Mouse (Mus musculus) intestine, embryonic 15.5 days (tissue): ENCODE results near the gene Rel. TPM values are rescaled to one million over a fixed set of nuclear protein-coding genes. Genes with fewer than 3 reads are reported as not detected.
A peak's percentile ranks its signal among the peaks of the same experiment; 100 is the strongest.
"Not testable (repeated sequence)": the region's sequence is repeated elsewhere in the genome, so short reads cannot be mapped to it uniquely, and the experiment has no call there.

Experiments
- ATAC-seq: fragments of 200-750 bp; cut with Nextera tagmentation; 2 replicates; pipeline ENCODE4 v1.8.0; 2017; ENCODE audit warnings: moderate TSS enrichment, moderate library complexity
- H3K27ac ChIP-seq: fragments of 300-500 bp; sonication (generic); 2 replicates; pipeline ENCODE4 v1.5.1; 2015; ENCODE audit warnings: mild to moderate bottlenecking, inconsistent platforms
- H3K27me3 ChIP-seq: fragments of 300-500 bp; sonication (generic); replicated peaks from 2 replicates; pipeline ENCODE4 v1.6.1; 2015; ENCODE audit warnings: inconsistent platforms
- H3K36me3 ChIP-seq: fragments of 300-500 bp; sonication (generic); 2 replicates; pipeline ENCODE4 v1.6.1; 2015; ENCODE audit warnings: inconsistent platforms
- H3K4me1 ChIP-seq: fragments of 300-500 bp; sonication (generic); replicated peaks from 2 replicates; pipeline ENCODE4 v1.6.1; 2015; ENCODE audit warnings: inconsistent platforms
- H3K4me2 ChIP-seq: fragments of 300-500 bp; sonication (generic); replicated peaks from 2 replicates; pipeline ENCODE4 v1.6.1; 2015; ENCODE audit warnings: mild to moderate bottlenecking, inconsistent platforms
- H3K4me3 ChIP-seq: fragments of 300-500 bp; sonication (generic); replicated peaks from 2 replicates; pipeline ENCODE4 v1.5.1; 2015; ENCODE audit warnings: inconsistent platforms
- H3K9ac ChIP-seq: fragments of 300-500 bp; sonication (generic); 2 replicates; pipeline ENCODE4 v1.6.1; 2015; ENCODE audit warnings: inconsistent platforms
- H3K9me3 ChIP-seq: fragments of 300-500 bp; sonication (generic); 2 replicates; pipeline ENCODE4 v1.6.1; 2016; ENCODE audit warnings: inconsistent platforms
- WGBS: fragments of 180-500 bp; shearing (Covaris S2); methylation state at CpG from one replicate; pipeline ENCODE4 v1.1.7; 2015; 5-methylcytosine and 5-hydroxymethylcytosine counted together
- polyA plus RNA-seq: library from polyadenylated mRNA; unstranded; fragments of >200 nt; fragmentation: Nextera tagmentation; extraction: Ambion mirVana; gene quantifications from 2 replicates; pipeline ENCODE4 v1.2.1, GENCODE M21; 2015

Gene Rel
- polyA plus RNA-seq, 1 experiment from 2014 or later, result 0.80 TPM

GRCm38 (mm10) chr11:23770510-23770759 lies 335 bp downstream of the Rel start:
- Histone ChIP-seq H3K4me1 (no peaks in the 10 kb centered on the region), H3K27ac (peak overlapping the region; percentile 97), H3K9ac (peak overlapping the region; percentile 74), H3K27me3 (no peaks in the 10 kb centered on the region), H3K4me2 (peak overlapping the region; percentile 74), H3K4me3 (peak overlapping the region; percentile 76), H3K9me3 (no peaks in the 10 kb centered on the region), H3K36me3 (no peaks in the 10 kb centered on the region)
- ATAC-seq, result no peak; the same call in 1 of the 2 replicates
- under 1% methylated on average over 24 of the region's 24 CpGs for WGBS

DNA sequence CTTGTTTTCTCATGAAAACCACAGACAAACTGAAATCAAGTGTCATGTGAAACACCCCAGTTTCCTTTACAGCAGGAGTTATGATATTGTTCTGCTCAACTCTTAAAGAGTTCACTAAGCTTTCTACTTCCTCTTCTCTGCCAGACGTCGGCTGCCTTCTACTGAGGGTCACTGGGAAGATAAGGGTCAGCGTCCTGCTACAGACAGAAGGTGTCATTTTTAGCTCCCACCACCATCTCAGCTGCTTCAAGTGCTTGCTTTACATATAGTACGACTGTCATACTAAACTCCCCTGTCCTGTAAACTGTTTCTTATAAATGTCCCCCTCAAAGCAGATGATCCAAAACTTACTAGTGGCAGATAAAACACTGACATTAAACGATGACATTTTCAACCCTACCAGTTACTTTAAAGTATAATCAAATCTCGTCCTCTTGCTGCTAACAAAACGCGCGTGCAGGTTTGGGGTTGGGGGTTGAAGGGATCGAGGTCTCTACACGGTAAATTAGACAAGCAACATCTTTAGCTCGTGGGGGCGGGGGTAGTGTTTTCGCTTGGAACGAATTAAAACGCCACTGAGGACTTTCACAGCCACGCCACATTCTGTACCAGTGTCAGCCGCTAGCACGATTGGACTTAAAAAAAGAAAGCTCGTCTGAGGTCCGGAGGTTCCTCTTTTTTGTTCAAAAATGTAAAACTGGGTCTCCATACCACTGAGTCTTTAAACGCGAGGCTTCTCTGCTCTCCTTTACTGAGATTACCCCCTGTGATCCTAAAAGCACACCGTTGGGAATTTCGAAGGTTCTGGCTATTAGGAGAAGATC lies 872 bp downstream of the Rel start:
- Histone ChIP-seq H3K9ac (peak overlapping the region; percentile 74), H3K4me3 (peak overlapping the region; percentile 76), H3K4me2 (peak overlapping the region; percentile 74), H3K4me1 (no peaks in the 10 kb centered on the region), H3K36me3 (no peaks in the 10 kb centered on the region), H3K27me3 (no peaks in the 10 kb centered on the region), H3K9me3 (no peaks in the 10 kb centered on the region), H3K27ac (peak overlapping the region; percentile 97)
- ATAC-seq, result peak; percentile 1
- under 1% methylated on average over 25 of the region's 25 CpGs for WGBS

- ATAC-seq, result no peak
Observed at GRCm38 (mm10) chr11:23769033-23769432, 1.7 kb downstream of the Rel start.

DNA sequence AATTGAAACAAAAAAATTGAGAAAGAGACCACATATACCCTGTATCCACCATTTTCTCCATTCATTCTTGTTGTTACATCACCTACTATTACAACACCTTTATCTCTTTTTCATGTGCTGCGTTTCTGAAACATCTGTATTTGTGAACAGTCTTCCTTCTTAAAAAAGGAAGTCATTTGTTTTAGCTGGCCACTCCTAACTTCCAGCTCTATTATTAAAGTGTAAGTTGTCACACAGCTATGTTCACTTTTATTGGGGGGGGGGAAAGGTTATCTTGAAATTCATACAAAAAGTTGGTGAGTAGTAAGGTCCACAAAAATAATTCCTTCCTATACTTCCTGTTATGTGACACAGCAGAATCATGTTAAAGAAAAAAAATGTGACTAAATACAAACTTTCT lies 2.8 kb downstream of the Rel start:
- H3K9ac ChIP-seq, result no peak overlapping the region
- WGBS, result 60% methylated on average over 1 of the region's 1 CpGs

More at GRCm38 (mm10) chr11:23769033-23769432, 1.7 kb downstream of the Rel start:
- H3K4me3 ChIP-seq, result no peak overlapping the region
- no peak overlapping the region for H3K27ac ChIP-seq
- H3K9me3 ChIP-seq, result no peaks in the 10 kb centered on the region
- no peak overlapping the region for H3K4me2 ChIP-seq
- H3K9ac ChIP-seq, result no peak overlapping the region
- no peaks in the 10 kb centered on the region for H3K27me3 ChIP-seq
- no peaks in the 10 kb centered on the region for H3K36me3 ChIP-seq
- H3K4me1 ChIP-seq, result no peaks in the 10 kb centered on the region

DNA sequence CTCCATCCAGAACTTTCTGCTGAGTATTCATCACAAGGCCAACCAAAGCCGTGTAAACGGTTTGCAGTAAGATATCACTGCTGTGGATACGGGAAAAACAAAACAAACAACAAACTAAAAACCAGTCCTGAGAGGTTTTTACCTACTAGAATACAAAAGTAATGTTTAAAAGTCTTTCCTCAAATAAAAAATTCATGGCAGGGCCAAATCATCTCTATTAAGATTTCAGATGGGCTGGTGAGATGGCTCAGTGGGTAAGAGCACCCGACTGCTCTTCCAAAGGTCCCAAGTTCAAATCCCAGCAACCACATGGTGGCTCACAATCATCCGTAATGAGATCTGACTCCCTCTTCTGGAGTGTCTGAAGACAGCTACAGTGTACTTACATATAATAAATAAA lies 3.4 kb downstream of the Rel start:
- not testable (repeated sequence) for H3K9me3 ChIP-seq, H3K36me3 ChIP-seq, H3K27me3 ChIP-seq, H3K4me1 ChIP-seq, H3K27ac ChIP-seq, H3K9ac ChIP-seq, ATAC-seq, H3K4me3 ChIP-seq, H3K4me2 ChIP-seq
- 88% methylated on average over 5 of the region's 5 CpGs for WGBS

More for the DNA sequence above, 2.8 kb downstream of the Rel start:
- H3K36me3 ChIP-seq, result no peaks in the 10 kb centered on the region
- H3K9me3 ChIP-seq, result no peaks in the 10 kb centered on the region
- no peak for ATAC-seq
- H3K4me1 ChIP-seq, result no peaks in the 10 kb centered on the region
- H3K27me3 ChIP-seq, result no peaks in the 10 kb centered on the region
- H3K4me2 ChIP-seq, result no peak overlapping the region
- H3K4me3 ChIP-seq, result no peak overlapping the region
- no peak overlapping the region for H3K27ac ChIP-seq

GRCm38 (mm10) chr11:23762635-23763034 lies 8.1 kb downstream of the Rel start:
- H3K9ac ChIP-seq, result no peak overlapping the region
- H3K36me3 ChIP-seq, result no peaks in the 10 kb centered on the region
- H3K27ac ChIP-seq, result no peak overlapping the region
- H3K4me3 ChIP-seq, result no peak overlapping the region
- no peaks in the 10 kb centered on the region for H3K27me3 ChIP-seq
- 90% methylated on average over 2 of the region's 2 CpGs for WGBS
- ATAC-seq, result no peak
- H3K4me2 ChIP-seq, result no peak overlapping the region
- H3K9me3 ChIP-seq, result no peaks in the 10 kb centered on the region
- H3K4me1 ChIP-seq, result no peaks in the 10 kb centered on the region

DNA sequence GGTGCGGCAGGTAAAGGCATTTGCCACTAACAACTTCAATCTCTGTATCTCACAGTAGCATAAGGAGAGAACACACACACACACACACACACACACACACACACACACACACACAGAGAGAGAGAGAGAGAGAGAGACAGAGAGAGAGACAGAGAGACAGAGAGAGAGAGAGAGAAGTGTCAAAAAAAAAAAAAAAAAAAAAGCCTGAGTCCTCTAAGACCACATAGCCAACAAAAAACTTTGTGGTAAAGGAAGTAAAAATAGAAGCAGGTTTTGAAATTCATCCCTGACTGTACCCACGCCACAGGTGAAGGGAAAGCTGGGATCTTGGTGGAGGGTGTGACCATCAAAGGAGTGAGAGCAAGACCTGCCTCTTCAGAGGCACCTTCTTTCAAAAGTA lies 12.6 kb downstream of the Rel start:
- ATAC-seq, result no peak
- Histone ChIP-seq H3K27me3 (no peaks in the 10 kb centered on the region), H3K4me3 (no peak overlapping the region), H3K4me2 (no peak overlapping the region), H3K9ac (no peak overlapping the region), H3K9me3 (no peaks in the 10 kb centered on the region), H3K4me1 (no peaks in the 10 kb centered on the region), H3K36me3 (no peaks in the 10 kb centered on the region), H3K27ac (no peak overlapping the region)
- 82% methylated on average over 2 of the region's 2 CpGs for WGBS

DNA sequence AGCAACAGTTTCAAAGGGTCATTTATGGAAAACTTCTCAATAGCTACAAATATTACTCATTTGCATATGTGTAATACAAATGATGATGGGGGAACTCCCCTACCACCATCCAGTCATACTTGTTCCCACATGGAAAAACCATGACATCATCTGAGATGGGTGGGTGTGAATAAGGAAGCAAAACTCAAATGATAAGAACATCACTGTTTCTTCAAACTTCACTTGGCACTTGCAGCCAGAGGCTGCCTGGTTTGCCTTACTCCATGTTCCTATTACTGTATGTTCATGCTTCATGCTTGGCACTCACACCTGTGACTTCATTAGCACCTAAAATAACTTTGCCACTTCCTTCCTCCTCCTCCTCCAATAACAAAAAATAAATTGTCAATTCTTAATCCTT lies 16.4 kb downstream of the Rel start:
- no peaks in the 10 kb centered on the region for H3K9me3 ChIP-seq
- no peaks in the 10 kb centered on the region for H3K36me3 ChIP-seq
- no peak for ATAC-seq
- no peak overlapping the region for H3K4me3 ChIP-seq
- no peaks in the 10 kb centered on the region for H3K4me1 ChIP-seq
- no peaks in the 10 kb centered on the region for H3K27me3 ChIP-seq
- H3K9ac ChIP-seq, result no peak overlapping the region
- no peak overlapping the region for H3K27ac ChIP-seq
- no peak overlapping the region for H3K4me2 ChIP-seq

DNA sequence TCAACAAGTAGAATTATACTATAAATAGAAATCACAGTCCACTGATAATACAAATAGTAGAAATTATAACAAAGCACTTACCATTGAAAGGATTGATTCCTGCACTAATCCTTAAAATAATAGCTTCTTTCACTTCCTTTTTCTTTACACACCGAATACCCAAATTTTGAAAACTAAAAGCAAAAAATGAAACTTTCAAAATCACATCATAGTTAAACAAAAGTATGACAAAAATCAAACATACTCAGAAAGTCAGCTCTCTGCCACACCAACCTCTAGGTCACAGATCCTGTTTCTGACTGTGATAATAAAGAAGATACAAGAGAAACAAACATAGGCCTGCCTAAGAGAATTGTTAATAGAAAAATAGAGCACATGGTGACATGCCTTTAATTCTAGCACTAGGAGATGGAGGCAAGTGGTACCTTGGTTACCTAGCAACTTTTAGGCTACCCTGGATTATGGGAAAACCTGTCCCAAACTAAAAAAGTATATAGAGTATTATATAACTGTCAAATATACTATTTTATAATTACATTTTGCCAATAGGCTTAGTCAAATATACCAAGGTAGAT lies 17.5 kb downstream of the Rel start:
- Histone ChIP-seq H3K9me3 (no peaks in the 10 kb centered on the region), H3K9ac (no peak overlapping the region), H3K27ac (no peak overlapping the region), H3K4me2 (no peak overlapping the region), H3K4me3 (no peak overlapping the region), H3K36me3 (no peaks in the 10 kb centered on the region), H3K27me3 (no peaks in the 10 kb centered on the region), H3K4me1 (no peaks in the 10 kb centered on the region)
- ATAC-seq, result no peak
- WGBS, result 92% methylated on average over 1 of the region's 1 CpGs

GRCm38 (mm10) chr11:23746102-23746501 lies 24.7 kb downstream of the Rel start:
- no peaks in the 10 kb centered on the region for H3K27me3 ChIP-seq
- no peaks in the 10 kb centered on the region for H3K4me1 ChIP-seq
- 0 out of 2 replicates have a peak, but pooled peaks have one; percentile 49 for ATAC-seq
- H3K27ac ChIP-seq, result no peak overlapping the region
- H3K9ac ChIP-seq, result no peak overlapping the region
- H3K4me2 ChIP-seq, result no peak overlapping the region
- WGBS, result 80% methylated on average over 4 of the region's 4 CpGs
- no peaks in the 10 kb centered on the region for H3K36me3 ChIP-seq
- no peaks in the 10 kb centered on the region for H3K9me3 ChIP-seq
- H3K4me3 ChIP-seq, result no peak overlapping the region

- Histone ChIP-seq H3K4me2 (no peak overlapping the region), H3K4me1 (no peaks in the 10 kb centered on the region), H3K27me3 (no peaks in the 10 kb centered on the region), H3K9me3 (no peaks in the 10 kb centered on the region), H3K27ac (no peak overlapping the region), H3K36me3 (no peaks in the 10 kb centered on the region), H3K9ac (no peak overlapping the region), H3K4me3 (no peak overlapping the region)
- no peak for ATAC-seq
- 93% methylated on average over 3 of the region's 3 CpGs for WGBS
Observed at GRCm38 (mm10) chr11:23744352-23744751, 26.4 kb downstream of the Rel start.

- Histone ChIP-seq H3K4me2 (no peak overlapping the region), H3K36me3 (no peaks in the 10 kb centered on the region), H3K27me3 (no peaks in the 10 kb centered on the region), H3K9me3 (no peaks in the 10 kb centered on the region), H3K4me1 (no peaks in the 10 kb centered on the region), H3K27ac (no peak overlapping the region), H3K9ac (no peak overlapping the region), H3K4me3 (no peak overlapping the region)
- WGBS, result 90% methylated on average over 7 of the region's 7 CpGs
- ATAC-seq, result no peak
Observed at GRCm38 (mm10) chr11:23741386-23741785, 29.4 kb downstream of the Rel start.

DNA sequence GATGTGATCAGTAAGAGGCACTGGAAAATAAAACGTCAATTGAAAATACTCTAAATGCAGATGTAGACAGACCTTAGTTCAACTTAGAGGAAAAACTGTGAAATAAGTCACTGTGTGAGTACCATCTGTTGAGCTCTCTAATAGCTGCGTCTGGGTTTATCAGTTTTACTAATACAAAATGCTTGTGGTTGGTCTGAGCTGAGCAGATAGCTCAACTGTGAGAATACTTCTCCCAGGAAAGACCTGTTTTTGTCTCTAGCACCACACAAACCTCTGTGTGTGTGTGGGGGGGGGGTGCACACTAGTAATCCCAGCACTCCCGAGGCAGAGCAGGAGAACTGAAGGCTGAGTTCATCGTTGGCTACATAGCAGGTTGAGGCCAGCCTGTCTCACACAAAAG lies 29.9 kb downstream of the Rel start:
- no peaks in the 10 kb centered on the region for H3K4me1 ChIP-seq
- 80% methylated on average over 4 of the region's 4 CpGs for WGBS
- no peaks in the 10 kb centered on the region for H3K36me3 ChIP-seq
- H3K4me2 ChIP-seq, result no peak overlapping the region
- no peak for ATAC-seq
- no peak overlapping the region for H3K4me3 ChIP-seq
- no peaks in the 10 kb centered on the region for H3K9me3 ChIP-seq
- no peak overlapping the region for H3K27ac ChIP-seq
- no peak overlapping the region for H3K9ac ChIP-seq
- H3K27me3 ChIP-seq, result no peaks in the 10 kb centered on the region
